Mouse (Mus musculus): ENCODE measurements around the gene Cog2.

The Cog2 gene

GRCm38 (mm10) chr8:124516525-124516924 is 4.0 kb upstream of the Cog2 start:
- DNase-seq (ENCODE audit: low spot score) = no peak

- no peak for DNase-seq (ENCODE audit: low spot score)
Observed at GRCm38 (mm10) chr8:124517142-124517541, 3.4 kb upstream of the Cog2 start.

- DNase-seq (ENCODE audit: low spot score) = no peak
Observed at GRCm38 (mm10) chr8:124521946-124522345, 1.4 kb downstream of the Cog2 start.

GRCm38 (mm10) chr8:124526261-124526660 is 5.7 kb downstream of the Cog2 start:
- DNase-seq (ENCODE audit: low spot score) = no peak

- DNase-seq (ENCODE audit: low spot score) = no peak
Observed at GRCm38 (mm10) chr8:124530076-124530475, 9.5 kb downstream of the Cog2 start.

GRCm38 (mm10) chr8:124530556-124530955 is 10.0 kb downstream of the Cog2 start:
- DNase-seq (ENCODE audit: low spot score) = no peak

GRCm38 (mm10) chr8:124530996-124531395 is 10.4 kb downstream of the Cog2 start:
- no peak for DNase-seq (ENCODE audit: low spot score)

- no peak for DNase-seq (ENCODE audit: low spot score)
Observed at GRCm38 (mm10) chr8:124532626-124533025, 12.1 kb downstream of the Cog2 start.

- DNase-seq (ENCODE audit: low spot score) = no peak
Observed at GRCm38 (mm10) chr8:124535451-124535850, 14.9 kb downstream of the Cog2 start.

GRCm38 (mm10) chr8:124540906-124541305 is 20.3 kb downstream of the Cog2 start:
- DNase-seq (ENCODE audit: low spot score) = no peak

GRCm38 (mm10) chr8:124542001-124542400 is 21.4 kb downstream of the Cog2 start:
- DNase-seq (ENCODE audit: low spot score) = no peak

- no peak for DNase-seq (ENCODE audit: low spot score)
Observed at GRCm38 (mm10) chr8:124543272-124543671, 22.7 kb downstream of the Cog2 start.

GRCm38 (mm10) chr8:124546371-124546770 is 25.8 kb downstream of the Cog2 start:
- DNase-seq (ENCODE audit: low spot score) = no peak

- no peak for DNase-seq (ENCODE audit: low spot score)
Observed at GRCm38 (mm10) chr8:124546815-124547214, 26.2 kb downstream of the Cog2 start.

GRCm38 (mm10) chr8:124547269-124547668 is 26.7 kb downstream of the Cog2 start:
- no peak for DNase-seq (ENCODE audit: low spot score)

- no peak for DNase-seq (ENCODE audit: low spot score)
Observed at GRCm38 (mm10) chr8:124548187-124548586, 27.6 kb downstream of the Cog2 start.

GRCm38 (mm10) chr8:124551011-124551661 is 30.6 kb downstream of the Cog2 start:
- DNase-seq (ENCODE audit: low spot score) = no peak

GRCm38 (mm10) chr8:124555113-124555750 is 34.7 kb downstream of the Cog2 start:
- DNase-seq (ENCODE audit: low spot score) = no peak

GRCm38 (mm10) chr8:124556164-124556563 is 35.6 kb downstream of the Cog2 start:
- DNase-seq (ENCODE audit: low spot score) = no peak

- DNase-seq (ENCODE audit: low spot score) = no peak
Observed at GRCm38 (mm10) chr8:124556658-124557057, 36.1 kb downstream of the Cog2 start.

GRCm38 (mm10) chr8:124557476-124557875 is 36.9 kb downstream of the Cog2 start:
- no peak for DNase-seq (ENCODE audit: low spot score)

GRCm38 (mm10) chr8:124567126-124567525 is 46.6 kb downstream of the Cog2 start:
- DNase-seq (ENCODE audit: low spot score) = no peak

- DNase-seq (ENCODE audit: low spot score) = no peak
Observed at GRCm38 (mm10) chr8:124567584-124567983, 47.0 kb downstream of the Cog2 start.

GRCm38 (mm10) chr8:124569100-124569499 is 48.5 kb downstream of the Cog2 start:
- DNase-seq (ENCODE audit: low spot score) = no peak

Measured in T-cell, adult 2 months (primary cell).